Mouse (Mus musculus) kidney, adult 18-20 months (tissue): ENCODE results near the gene Capn10.
"Not testable (repeated sequence)": the region's sequence is repeated elsewhere in the genome, so short reads cannot be mapped to it uniquely, and the experiment has no call there.

Source experiments
- DNase-seq: peaks from one replicate; pipeline ENCODE4 v3.0.0; 2021

The Capn10 gene

GRCm38 (mm10) chr1:92920474-92921200 lies 13.5 kb upstream of the Capn10 start:
- DNase-seq: no peak

GRCm38 (mm10) chr1:92921496-92921895 lies 12.7 kb upstream of the Capn10 start:
- no peak for DNase-seq

- DNase-seq: peak; percentile 73
These were observed 3.9 kb upstream of the Capn10 start for GRCm38 (mm10) chr1:92930171-92930706.

- no peak for DNase-seq
These were observed 565 bp upstream of the Capn10 start for GRCm38 (mm10) chr1:92933611-92934010.

- peak; percentile 40 for DNase-seq
These were observed 1.1 kb downstream of the Capn10 start for GRCm38 (mm10) chr1:92935054-92935962.

GRCm38 (mm10) chr1:92935977-92936376 lies 1.8 kb downstream of the Capn10 start:
- no peak for DNase-seq

GRCm38 (mm10) chr1:92936467-92936866 lies 2.3 kb downstream of the Capn10 start:
- no peak for DNase-seq

- no peak for DNase-seq
These were observed 3.6 kb downstream of the Capn10 start for GRCm38 (mm10) chr1:92937797-92938196.

GRCm38 (mm10) chr1:92939746-92940145 lies 5.6 kb downstream of the Capn10 start:
- DNase-seq: no peak

GRCm38 (mm10) chr1:92943219-92943989 lies 9.2 kb downstream of the Capn10 start:
- DNase-seq: no peak

GRCm38 (mm10) chr1:92947966-92948365 lies 13.8 kb downstream of the Capn10 start:
- DNase-seq: no peak

GRCm38 (mm10) chr1:92949426-92949825 lies 15.2 kb downstream of the Capn10 start:
- DNase-seq: no peak

- DNase-seq: no peak
These were observed 16.4 kb downstream of the Capn10 start, which contains the start of gene Gpr35 for GRCm38 (mm10) chr1:92950607-92951006. TSS of gene Gpr35 (plus strand) at chr1:92950865.

GRCm38 (mm10) chr1:92953641-92954040 lies 19.5 kb downstream of the Capn10 start:
- no peak for DNase-seq

GRCm38 (mm10) chr1:92956571-92957335 lies 22.6 kb downstream of the Capn10 start:
- DNase-seq: peak; percentile 83

- no peak for DNase-seq
These were observed 24.8 kb downstream of the Capn10 start for GRCm38 (mm10) chr1:92958999-92959398.

GRCm38 (mm10) chr1:92970791-92971190 lies 36.6 kb downstream of the Capn10 start:
- DNase-seq: not testable (repeated sequence)

- DNase-seq: no peak
These were observed 38.0 kb downstream of the Capn10 start for GRCm38 (mm10) chr1:92971879-92972795.

- DNase-seq: no peak
These were observed 38.7 kb downstream of the Capn10 start for GRCm38 (mm10) chr1:92972854-92973253.

GRCm38 (mm10) chr1:92976141-92976566 lies 42.0 kb downstream of the Capn10 start:
- DNase-seq: peak; percentile 14

- no peak for DNase-seq
These were observed 44.5 kb downstream of the Capn10 start for GRCm38 (mm10) chr1:92978645-92979044.
